Mouse (Mus musculus): ENCODE data around the gene Cplane1.

DNA sequence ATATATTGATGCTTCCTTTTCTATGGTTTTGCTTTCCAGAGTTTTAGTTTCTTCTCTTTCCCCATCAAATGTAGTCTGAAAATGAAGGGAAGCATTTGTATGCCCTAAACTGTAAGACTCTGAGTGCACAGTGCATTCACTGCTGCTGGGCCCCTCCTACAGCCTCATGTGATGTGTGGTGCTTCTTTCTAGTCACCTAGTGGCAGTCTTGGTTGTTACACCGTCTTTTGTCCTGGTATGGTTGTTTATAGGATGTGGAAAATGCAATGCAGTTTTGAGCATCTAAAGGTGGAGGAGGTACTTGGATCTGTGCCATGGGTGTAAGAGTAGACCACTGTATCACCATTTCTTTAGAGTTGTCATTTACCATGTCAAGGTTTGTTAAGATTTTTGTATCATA is 39.6 kb upstream of the Cplane1 start:
- TF ChIP-seq CTCF (IDR thresholded peaks at IDR 0.05; ENCODE audit: low read depth) (no peak), EP300 (IDR thresholded peaks at IDR 0.05; ENCODE audit: low read depth) (no peak)
